Mouse (Mus musculus): Measurements from ENCODE around the gene Gnpat.
"Not testable (repeated sequence)": the region's sequence is repeated elsewhere in the genome, so short reads cannot be mapped to it uniquely, and the experiment has no call there.

Gene Gnpat

DNA sequence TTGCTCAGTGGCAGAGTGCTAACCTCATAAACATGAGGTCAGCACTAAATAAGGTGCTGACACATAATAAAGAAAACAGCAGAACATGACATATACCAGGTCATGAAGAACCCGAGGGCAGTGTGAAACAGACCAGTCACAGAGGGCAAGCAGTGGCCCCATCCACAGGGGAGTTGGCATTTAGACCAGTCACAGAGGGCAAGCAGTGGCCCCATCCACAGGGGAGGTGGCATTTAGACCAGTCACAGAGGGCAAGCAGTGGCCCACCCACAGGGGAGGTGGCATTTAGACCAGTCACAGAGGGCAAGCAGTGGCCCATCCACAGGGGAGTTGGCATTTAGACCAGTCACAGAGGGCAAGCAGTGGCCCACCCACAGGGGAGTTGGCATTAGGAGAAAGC lies 19.9 kb upstream of the Gnpat start:
- DNase-seq (ENCODE audit: extremely low spot score, low read depth, low spot score) = not testable (repeated sequence)

DNA sequence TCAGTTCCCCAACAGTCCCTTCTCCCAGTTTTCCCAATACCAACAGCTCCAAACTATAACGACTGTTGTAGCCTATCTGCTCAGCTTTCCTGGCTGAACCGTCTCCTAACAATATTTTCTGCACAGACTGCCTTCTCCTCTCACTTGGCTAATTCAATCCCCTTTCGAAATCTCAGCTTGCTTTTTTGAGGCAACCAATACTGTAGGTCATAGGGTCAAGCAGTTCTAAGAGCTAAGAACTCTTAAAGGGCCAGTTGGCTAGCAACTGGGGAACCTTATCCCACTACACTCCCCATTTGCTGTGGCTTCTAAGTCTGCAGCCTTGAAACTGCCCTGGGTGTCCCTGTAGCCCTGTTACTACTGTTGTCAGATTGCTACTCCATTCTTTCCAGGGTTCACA lies 17.7 kb upstream of the Gnpat start:
- DNase-seq (ENCODE audit: extremely low spot score, low read depth, low spot score) = no peak

DNA sequence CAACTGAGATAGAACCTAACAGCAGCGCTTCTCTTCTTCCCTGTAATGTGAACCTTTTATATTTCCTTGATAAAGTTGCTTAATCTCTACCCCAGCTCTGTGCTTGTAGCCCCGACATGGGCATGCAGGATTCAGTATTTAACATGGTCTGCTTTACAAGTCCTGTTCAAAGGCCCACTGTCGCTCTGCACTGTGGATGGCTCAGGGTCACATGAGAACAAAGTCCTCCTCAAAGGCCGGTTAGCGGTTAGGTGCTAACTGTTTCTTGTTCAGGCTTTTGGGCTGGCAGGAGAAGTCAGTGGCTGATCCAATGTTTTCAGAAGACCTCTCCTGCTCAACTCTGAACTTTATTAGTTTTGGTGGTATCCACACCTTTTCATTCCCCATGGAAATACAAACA lies 17.3 kb upstream of the Gnpat start:
- no peak for DNase-seq (ENCODE audit: extremely low spot score, low read depth, low spot score)

DNA sequence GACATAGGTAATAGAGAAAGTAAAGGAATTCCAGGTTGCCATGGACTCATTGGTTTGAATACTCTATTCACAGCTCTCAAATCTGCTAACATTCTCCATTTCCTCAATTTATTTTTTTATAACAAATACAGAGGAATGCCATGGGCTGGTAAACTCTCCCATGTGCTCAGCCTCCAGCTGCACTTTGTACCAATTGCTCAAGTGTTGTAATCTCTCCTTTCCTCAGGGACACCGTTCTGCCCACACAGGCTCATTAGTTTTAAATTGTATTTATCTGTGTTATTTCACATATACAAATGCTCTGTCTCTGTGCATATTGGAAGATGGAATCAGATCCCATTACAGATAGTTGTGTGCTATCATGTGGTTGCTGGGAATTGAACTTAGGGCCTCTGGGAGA lies 9.3 kb upstream of the Gnpat start:
- no peak for DNase-seq (ENCODE audit: extremely low spot score, low read depth, low spot score)

DNA sequence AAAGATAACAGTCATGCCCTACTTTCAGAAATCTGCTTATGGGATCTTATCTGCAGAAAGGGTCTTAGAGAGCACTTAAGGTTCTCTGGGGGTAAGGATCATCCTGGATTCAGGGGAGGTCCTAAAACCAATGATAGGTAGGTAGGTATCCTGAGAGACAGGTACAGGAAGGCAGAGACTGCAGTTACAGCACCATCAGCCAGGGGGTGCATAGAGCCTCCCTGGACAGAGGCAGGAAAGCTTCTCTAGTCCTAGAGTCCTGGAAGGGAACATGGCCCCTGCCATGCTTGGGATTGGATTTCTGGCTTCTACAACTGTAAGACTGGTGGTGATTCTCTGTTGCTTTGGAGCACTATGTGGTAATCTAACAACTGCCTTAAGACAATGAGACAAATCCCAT lies 3.4 kb upstream of the Gnpat start:
- DNase-seq (ENCODE audit: extremely low spot score, low read depth, low spot score) = no peak

DNA sequence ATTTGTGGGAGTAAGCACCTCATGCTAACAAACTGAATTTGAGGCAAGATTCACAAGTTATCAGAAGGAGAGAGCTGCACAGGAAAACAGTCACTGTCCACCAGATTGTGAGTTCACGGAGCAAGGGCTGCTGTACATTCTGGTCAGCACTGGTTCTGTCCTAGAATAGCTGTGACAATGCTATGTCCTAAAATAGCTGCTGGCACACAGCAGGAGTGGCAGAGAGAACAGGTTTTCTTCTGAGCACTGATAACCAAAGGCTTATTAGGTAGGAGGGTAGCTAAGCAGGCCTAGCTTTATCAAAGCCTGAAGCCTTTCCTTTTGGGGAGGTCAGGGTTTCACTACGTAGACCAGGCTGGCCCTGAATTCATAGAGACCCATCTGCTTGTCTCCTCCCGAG lies 2.6 kb upstream of the Gnpat start:
- DNase-seq (ENCODE audit: extremely low spot score, low read depth, low spot score) = no peak

DNA sequence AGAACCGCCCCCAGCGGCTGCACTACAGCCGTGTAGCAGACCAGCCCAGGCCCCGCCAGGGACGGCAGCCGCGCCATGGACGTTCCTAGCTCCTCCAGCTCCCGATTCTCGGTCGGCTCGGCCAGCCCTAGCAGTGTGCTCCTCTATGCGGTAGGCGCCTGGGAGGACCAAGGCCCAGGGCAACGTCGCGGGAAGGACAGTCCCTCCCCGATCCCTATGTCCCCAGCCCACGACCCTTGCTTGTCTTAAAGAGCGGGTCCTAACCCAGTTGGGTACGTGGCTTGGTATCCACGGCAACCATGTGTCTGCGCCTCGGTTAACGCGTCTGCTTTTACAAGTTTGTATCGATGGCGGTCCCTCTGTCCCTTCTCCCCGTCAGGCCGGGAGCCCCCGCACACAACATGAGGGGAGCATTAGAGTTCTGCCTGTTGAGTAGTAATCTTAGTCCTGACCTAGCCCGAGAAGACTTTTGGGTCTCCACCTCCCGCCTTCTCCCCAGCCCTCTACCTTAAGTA lies 387 bp downstream of the Gnpat start:
- DNase-seq (ENCODE audit: extremely low spot score, low read depth, low spot score) = no peak

DNA sequence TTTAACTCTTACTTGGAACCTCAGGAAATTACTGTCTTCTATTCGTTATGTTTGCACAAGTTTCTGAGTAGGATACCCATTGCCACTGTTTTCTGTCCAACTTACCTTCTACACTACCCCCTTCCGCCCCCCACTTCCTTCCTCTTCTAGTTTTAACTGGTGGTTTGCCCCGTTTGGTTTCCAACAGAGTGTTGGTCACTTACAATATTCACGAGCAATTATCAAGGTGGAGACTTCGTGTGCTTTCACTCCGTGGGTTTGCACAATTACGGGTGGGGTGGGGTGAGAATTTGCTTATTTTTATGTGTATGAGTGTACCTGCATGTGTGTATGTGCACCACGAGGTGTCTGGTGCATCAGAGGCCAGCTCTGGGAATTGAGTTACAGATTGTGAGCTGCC lies 896 bp downstream of the Gnpat start:
- DNase-seq (ENCODE audit: extremely low spot score, low read depth, low spot score) = no peak

DNA sequence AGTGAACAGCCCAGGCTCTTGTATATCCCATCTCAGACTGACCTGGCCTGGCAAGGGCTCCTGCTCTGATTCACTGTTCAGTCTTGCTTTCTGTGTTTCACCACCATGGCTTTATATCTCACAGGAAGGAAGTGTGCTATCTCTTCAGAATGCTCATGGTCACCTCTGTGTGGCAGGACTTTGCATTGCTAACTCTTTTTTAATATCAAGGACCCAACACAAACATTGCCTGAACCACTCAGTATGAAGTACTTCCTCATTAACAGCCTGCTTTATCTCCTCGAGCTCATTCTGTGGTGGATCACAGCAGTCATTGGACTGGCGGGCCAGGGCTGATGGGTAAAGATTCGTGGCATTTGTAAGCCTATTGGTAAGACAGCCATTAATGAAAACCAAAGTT lies 3.8 kb downstream of the Gnpat start:
- DNase-seq (ENCODE audit: extremely low spot score, low read depth, low spot score) = no peak

DNA sequence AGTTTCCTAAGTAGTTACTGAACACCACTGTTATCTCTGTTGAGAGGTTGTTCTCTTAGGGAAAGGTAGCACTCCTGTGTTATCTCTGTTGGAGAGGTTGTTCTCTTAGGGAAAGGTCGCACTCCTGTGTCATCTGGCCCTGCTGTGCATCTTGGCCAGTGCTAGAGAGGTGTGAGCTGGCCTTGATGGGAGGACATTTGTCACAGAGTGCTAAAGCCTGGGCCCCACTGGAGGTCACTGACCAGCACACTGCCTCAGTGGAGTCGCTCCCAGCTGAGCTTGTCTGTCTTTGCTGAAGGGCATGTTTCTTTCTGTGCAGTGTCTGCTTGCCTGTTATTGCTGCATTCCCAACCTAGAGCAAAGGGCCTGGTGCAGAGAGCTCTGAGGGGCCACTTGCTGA lies 4.3 kb downstream of the Gnpat start:
- no peak for DNase-seq (ENCODE audit: extremely low spot score, low read depth, low spot score)

DNA sequence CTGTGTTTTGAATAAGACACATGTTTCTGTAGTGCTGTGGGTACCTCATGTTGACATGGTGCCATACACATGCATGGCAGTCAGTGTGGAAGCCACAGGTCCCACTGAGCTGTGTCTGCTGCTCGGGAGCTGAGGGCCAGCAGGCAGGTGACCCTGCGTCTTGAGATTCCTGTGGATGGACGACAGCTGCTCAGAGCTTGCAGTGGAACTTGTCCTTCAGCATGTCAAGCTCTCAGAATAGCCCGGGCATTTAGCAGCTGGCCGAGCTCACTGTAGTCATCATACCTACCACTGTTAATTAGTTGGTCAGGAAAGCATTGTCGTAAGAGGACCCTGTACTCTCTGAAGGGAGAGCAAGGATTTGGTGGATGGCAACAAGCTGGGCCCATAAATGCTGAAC lies 6.9 kb downstream of the Gnpat start:
- DNase-seq (ENCODE audit: extremely low spot score, low read depth, low spot score) = no peak

DNA sequence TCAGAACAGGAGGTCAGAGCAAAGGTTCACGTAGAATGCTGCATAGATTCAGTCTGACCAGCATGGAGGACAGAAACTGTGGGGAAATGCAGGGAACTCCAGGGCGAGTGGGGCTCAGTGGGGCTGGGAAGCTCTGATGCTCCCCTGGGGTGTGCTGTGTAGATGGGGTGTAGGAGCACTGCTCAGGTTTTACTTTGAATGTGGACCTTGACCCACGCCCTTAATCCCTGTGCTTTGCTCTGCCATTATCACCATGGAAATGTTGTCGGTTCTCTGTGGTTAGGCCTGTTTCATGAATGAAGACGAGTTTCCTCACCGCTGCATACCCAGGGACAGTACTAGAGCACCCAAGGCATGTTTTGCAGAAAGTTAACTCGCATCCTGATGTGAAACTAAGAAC lies 8.6 kb downstream of the Gnpat start:
- DNase-seq (ENCODE audit: extremely low spot score, low read depth, low spot score) = no peak

DNA sequence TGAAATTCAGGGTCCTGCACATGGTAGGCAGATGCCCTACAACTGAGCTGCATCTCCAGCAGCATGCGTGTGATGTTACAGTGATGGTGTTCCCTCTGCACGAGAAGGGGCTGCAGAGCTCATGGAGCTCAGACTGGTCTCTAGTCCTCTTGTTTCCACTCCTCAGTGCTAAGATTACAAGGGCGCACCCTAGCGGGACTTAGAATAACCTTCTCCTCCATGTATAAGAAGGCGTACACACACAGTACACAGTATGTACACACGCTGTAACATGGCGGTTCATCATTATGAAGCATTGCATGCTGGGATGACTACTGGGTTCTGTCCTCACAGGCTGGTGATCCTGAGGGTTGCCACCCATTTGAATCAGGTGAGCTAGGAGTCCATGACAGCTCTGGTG lies 9.2 kb downstream of the Gnpat start:
- DNase-seq (ENCODE audit: extremely low spot score, low read depth, low spot score) = no peak

DNA sequence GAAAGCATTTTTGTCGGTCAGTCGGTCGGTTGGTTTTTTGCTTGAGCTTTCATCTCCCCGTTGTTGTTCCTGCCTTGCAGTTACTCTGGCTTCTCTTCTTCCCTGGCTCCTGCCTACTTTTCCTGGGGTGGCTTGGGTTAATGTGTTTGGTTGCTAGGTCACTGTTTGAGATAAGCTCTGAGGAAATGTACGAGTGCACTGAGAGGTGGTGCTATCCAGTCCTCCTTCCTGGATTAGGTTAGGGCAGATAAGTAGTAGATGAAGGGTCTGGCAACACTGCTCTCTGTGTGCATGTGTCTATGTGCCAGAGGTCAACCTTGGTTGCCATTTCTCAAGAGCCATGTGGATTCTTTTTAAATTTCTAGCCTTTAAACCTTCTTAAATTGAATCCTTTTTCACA lies 9.9 kb downstream of the Gnpat start:
- DNase-seq (ENCODE audit: extremely low spot score, low read depth, low spot score) = no peak

DNA sequence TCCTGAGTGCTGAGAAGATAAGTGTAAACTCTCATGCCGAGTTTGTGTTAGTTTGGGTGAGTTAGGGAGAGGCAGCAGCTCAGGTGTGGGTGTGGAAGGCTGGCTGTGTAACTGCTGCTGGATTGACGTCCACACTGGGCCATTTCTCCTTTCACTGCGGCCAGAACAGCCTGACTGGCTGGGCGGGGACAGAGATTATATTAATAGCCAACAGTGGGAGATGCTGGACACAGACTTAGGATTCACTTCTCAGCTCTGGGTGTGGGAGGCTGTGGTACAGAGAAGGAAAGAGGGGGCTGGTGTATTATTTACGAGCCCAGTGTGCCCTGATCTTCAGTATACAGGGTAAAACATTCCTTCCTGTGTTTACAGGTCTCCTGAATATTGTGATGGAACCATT lies 15.3 kb downstream of the Gnpat start:
- DNase-seq (ENCODE audit: extremely low spot score, low read depth, low spot score) = no peak

DNA sequence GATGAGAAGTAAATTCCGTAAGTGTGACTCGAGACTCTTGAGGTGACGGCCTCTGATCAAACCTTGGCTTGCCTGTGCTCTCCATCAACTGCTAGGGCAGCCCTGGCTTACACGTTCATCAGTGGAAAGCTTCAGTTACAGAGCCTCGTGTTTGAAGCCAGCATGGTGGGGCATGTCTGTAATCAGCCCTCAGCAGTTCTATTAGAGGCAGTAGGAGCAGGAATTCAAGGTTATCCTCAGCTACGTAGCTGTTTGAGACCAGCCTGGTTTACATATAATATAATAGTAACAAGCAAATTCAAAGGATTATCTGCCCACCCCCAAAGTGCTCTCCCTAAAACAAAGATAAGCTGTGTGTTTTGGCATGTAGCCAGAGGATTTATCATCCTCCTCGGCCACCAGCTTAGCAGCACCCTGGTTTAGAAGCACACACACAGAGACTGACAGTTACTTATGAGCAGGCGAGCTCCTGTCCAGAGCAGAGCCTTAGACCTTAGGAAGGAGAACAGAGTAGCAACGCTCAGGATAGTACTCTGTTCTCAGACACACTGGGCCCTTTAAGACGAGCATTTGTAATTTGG lies 16.2 kb downstream of the Gnpat start:
- DNase-seq (ENCODE audit: extremely low spot score, low read depth, low spot score) = no peak

DNA sequence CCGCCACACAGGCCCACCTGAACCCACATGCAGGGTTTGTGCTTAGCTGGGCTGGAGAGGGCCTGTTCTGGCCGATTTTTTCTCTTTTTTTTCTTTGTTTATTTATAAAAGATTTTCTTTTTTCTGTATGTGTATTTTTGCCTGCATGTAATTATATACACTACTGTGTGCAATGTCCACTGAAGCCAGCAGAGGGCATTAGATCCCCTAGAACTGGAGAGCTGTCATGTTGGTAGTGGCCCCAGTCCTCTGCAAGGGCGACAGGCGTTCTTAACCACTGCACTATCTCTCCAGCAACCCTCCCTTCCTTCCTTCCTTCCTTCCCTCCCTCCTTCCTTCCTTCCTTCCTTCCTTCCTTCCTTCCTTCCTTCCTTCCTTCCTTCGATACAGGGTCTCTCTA lies 25.6 kb downstream of the Gnpat start:
- DNase-seq (ENCODE audit: extremely low spot score, low read depth, low spot score) = no peak

DNA sequence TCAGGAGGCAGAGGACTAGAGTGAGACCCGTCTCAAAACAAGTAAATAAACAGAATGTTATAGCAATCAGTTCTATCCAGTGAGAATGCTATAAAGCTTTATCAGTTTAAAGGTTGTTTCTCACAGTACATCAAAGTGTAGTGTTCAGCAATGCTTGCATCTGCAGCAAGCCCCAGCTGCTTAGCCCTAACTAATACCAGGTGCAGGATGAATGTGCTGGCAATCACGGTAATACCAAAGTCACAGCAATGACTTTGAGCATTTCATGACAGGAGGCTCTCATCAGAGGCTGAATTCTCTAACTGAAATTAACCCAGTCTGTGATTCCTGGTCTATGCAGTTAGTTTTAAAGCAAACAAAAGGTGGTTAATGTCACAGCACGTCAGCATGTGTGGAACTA lies 29.8 kb downstream of the Gnpat start:
- DNase-seq (ENCODE audit: extremely low spot score, low read depth, low spot score) = no peak

DNA sequence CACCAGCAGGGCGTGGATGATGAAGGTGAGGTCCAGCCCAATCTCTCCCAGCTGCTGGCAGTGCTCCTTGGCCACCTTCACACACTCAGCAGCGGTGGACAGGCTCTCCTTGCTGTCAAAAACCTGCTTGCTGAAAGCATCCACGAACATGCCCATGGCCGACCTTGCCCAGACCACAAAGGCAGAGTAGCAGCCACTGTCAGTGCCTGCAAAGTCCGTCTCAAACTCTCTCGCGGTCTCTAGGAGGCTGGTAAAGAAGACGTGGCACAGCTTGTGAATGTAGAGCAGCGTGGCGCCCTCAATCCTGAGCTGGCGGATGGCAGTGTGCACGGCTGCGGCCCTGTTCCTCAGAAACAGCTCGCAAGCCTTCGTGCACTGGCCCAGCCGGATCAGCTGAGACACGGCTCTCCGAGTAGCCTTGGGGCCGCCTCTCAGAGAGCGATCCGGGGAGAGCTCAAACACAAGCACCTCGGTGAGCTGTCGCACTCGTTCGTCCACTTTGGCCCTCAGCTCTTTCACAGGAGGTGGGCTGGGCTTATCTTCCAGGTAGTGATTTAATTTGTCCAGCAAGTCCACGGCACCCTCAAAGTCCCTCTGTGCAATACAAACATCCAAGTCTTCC lies 33.3 kb downstream of the Gnpat start:
- no peak for DNase-seq (ENCODE audit: extremely low spot score, low read depth, low spot score)

DNA sequence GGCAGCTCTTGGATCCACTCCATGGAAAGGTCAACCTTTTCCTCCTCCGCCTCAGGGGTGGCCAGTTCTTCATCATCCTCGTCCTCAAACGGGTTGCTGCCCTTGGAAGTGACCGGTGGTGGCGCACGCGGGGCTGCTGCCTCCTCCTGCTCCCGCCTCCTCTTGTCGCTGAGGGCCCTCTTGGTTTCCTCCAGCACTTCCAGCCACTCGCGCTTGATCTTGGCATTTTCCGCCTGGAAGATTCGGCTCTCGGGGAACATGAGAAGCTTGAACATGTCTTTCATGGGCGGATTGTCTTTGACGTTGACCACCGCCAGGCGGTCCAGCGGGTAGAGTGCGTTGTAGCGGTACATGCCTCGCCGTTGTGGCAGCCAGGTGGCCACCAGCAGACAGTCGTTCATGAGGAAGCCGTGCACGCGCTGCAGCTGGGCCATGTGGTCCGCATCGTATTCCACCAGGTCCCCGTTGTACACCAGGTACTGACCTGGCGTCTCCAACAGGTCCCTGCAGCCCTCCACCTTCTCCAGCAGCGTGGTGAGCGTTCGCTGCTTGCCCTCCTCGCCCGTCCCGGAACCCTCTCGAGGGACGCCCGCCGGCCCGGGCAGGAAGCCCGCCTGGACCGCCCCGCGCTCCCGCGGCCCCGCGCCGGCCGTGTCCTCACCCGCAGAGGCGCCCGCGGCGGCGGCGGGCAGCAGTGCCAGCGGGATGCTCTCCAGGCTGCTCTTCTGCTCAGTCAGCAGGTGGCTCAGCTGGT lies 34.0 kb downstream of the Gnpat start:
- DNase-seq (ENCODE audit: extremely low spot score, low read depth, low spot score) = no peak

DNA sequence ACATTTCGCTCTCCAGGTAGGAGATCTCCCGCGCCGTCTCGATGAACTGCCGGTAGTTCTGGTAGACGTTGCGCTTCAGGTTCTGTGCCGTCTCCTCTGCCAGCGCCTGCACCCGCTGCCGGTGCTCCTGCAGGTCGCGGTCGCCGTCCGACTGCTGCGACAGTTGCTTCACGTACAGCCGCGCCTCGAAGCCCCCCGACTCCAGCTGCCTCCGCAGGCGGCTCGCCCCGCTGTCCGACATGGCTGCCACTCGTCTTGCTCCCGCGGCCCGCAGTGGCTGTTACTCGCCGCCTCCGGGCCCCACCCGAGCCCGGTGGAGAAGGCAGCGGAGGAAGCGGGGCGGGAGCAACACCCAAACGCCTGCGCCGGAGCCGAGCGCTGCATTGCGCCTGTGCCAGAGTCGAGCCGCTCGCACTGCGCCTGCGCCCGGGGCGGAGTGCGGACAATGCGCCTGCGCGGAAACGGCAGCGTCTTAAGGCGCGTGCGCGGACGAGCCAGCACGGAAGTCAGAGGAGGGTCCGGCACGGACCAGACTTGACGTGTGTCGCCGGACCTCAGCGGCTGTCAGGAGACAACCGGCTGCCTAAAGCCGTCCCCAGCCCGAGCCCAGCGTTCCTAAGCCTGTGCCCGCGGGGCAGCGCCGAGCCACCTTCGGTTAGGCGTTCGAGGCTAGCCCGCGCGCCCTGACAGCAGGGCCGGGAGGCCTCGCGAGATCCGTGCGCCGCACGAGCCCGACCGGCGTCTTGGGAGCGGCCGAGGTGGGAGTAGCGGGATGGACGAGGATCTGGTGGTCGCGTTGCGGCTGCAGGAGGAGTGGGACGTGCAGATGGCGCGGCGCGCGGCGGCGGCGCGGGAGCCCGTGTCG lies 34.8 kb downstream of the Gnpat start, which contains the start of the genes Exoc8 and Sprtn:
Gene Exoc8 (minus strand): TSS at position 320 of the 865 bp plus-strand sequence.
Gene Sprtn (plus strand): TSS at position 501 of the 865 bp plus-strand sequence.
- peak; percentile 73 for DNase-seq (ENCODE audit: extremely low spot score, low read depth, low spot score)

Data from hindlimb bud, embryonic 11.5 days (tissue).